Mouse (Mus musculus) cortical plate, adult 2 months (tissue): ENCODE measurements around the gene 1700125H20Rik. TPM values are rescaled to one million over a fixed set of nuclear protein-coding genes. Genes with fewer than 3 reads are reported as not detected.
A peak's percentile ranks its signal among the peaks of the same experiment; 100 is the strongest.

Experiments
- H3K27ac ChIP-seq: fragments of 200-500 bp; 2 replicates; pipeline ENCODE4 v1.5.1; 2012; ENCODE audit warnings: low read length, control low read depth, inconsistent platforms; ENCODE audit not compliant: insufficient read depth
- H3K4me1 ChIP-seq: fragments of 200-500 bp; 2 replicates; pipeline ENCODE4 v1.6.1; 2011; ENCODE audit warnings: low read length; ENCODE audit not compliant: control insufficient read depth, insufficient read depth
- H3K4me3 ChIP-seq: fragments of 200-500 bp; 2 replicates; pipeline ENCODE4 v1.5.1; 2011; ENCODE audit warnings: mild to moderate bottlenecking, low read length, control low read depth; ENCODE audit not compliant: insufficient read depth
- CTCF ChIP-seq: fragments of 200-500 bp; IDR thresholded peaks from 2 replicates; pipeline ENCODE4 v1.5.1; 2011; ENCODE audit warnings: mild to moderate bottlenecking, control low read depth, low read length; ENCODE audit not compliant: insufficient read depth; ENCODE audit errors: extremely low read depth
- POLR2A ChIP-seq: fragments of 200-500 bp; IDR thresholded peaks from 2 replicates; pipeline ENCODE4 v1.6.1; 2011; ENCODE audit warnings: mild to moderate bottlenecking, low read length, control low read depth; ENCODE audit not compliant: insufficient read depth; ENCODE audit errors: extremely low read depth
- polyA plus RNA-seq: library from polyadenylated mRNA; depleted of rRNA; stranded (reverse); fragments of >200 nt; gene quantifications from 2 replicates; pipeline ENCODE4 v1.2.3, GENCODE M21; 2012; rRNA removed

The 1700125H20Rik gene
- polyA plus RNA-seq, 1 experiment: not detected

DNA sequence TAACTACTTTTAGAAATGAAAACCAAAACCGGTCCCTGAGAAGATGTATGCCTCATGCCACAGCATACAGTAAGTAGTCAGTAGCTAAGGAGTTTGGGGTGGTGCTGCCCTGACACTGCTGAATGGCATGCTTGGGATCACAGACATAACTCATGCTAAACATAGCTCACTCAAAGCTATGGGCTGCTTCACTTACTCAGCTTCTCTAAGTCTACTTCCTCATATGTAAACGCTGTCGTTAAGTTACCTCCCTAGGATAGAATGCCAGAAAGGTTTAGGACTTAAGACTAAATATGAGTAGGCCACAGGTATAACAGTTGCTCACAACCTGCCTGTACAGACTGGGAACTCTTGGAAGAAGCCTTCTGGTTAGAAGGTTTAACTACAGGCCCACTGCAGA lies 44.5 kb downstream of the 1700125H20Rik start:
- TF ChIP-seq POLR2A (no peak), CTCF (no peak)
- no peak overlapping the region for H3K27ac ChIP-seq
- H3K4me1 ChIP-seq: no peaks in the 10 kb centered on the region
- no peak overlapping the region for H3K4me3 ChIP-seq

DNA sequence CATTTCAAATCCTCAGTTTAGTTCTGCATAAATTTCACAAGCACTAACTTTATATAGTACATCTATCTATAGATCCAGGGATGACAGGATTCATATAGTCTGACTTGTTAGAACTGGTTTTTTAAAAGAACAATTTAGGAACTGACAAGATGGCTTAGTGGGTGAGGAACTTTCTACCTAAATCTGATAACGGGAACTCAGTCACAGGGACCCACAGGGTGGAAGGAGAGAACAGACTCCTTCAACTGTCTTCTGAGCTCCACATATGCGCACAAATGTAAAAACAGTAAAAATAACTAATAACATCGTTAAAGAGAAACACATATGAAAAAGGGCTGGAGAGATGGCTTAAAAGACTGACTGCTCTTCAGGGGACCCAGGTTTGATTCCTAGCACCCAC lies 48.8 kb downstream of the 1700125H20Rik start:
- H3K27ac ChIP-seq: peak overlapping the region; percentile 40; the same call in 1 of the 2 replicates
- no peaks in the 10 kb centered on the region for H3K4me1 ChIP-seq
- no peak overlapping the region for H3K4me3 ChIP-seq
- TF ChIP-seq POLR2A (no peak), CTCF (no peak)

DNA sequence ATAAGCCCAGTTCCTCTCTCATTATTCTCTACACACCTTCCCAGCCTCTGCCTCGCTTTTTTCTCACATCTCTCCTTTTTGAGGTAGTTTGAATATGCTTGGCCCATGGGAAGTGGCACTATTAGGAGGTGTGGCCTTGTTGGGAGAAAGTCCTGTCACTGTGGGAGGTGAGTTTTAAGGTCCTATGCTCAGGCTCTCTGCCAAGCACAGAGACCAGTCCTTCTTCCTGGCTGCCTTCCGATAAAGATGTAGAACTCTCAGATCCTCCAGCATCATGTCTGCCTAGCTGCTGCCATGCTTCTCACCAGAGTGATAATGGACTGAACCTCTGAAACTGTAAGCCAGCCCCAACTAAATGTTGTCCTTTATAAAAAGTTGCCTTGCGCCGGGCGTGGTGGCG lies 52.4 kb downstream of the 1700125H20Rik start:
- no peak overlapping the region for H3K4me3 ChIP-seq
- TF ChIP-seq CTCF: no peak
- TF ChIP-seq POLR2A: no peak

DNA sequence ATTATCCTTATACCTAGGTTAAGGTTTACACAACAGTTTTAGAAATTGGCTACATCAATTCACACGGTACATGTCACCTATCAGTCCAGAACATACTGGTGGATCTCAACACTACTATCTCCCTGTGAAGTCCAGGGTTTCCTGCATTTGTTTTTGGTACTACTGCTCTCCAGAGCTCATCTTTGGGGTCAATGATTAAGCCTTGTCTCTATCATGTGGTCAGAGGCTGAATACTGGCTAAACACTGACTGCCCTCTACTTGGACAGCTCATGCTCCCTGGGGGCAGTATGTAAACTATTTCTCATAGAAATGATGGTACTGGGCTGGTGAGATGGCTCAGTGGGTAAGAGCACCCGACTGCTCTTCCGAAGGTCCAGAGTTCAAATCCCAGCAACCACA lies 53.0 kb downstream of the 1700125H20Rik start:
- Histone ChIP-seq H3K27ac (no peak overlapping the region), H3K4me1 (peaks cover 3% of the 10 kb centered on the region), H3K4me3 (no peak overlapping the region)
- no peak for TF ChIP-seq CTCF
- TF ChIP-seq POLR2A: no peak

More for the DNA sequence above, 52.4 kb downstream of the 1700125H20Rik start:
- no peak overlapping the region for H3K27ac ChIP-seq
- peaks cover 3% of the 10 kb centered on the region; the same call in 1 of the 2 replicates for H3K4me1 ChIP-seq

Other genes starting within 250 kb of the 1700125H20Rik start
- gene Car4, start 212.6 kb upstream of the 1700125H20Rik start, polyA plus RNA-seq: 87.7 and 88.1 TPM in 2 replicates
- 55.0 and 57.3 TPM in 2 replicates for gene Usp32, start 30.2 kb upstream of the 1700125H20Rik start, polyA plus RNA-seq
- gene Appbp2, start 64.7 kb downstream of the 1700125H20Rik start, polyA plus RNA-seq: 35.0 and 35.8 TPM in 2 replicates
- 11.1 and 11.7 TPM in 2 replicates for gene Ppm1d, start 140.8 kb downstream of the 1700125H20Rik start, polyA plus RNA-seq
- 44.2 and 47.1 TPM in 2 replicates for gene Bcas3, start 182.8 kb downstream of the 1700125H20Rik start, polyA plus RNA-seq